Mouse (Mus musculus): ENCODE results near the gene Ccdc57. TPM values are rescaled to one million over a fixed set of nuclear protein-coding genes. Genes with fewer than 3 reads are reported as not detected.
A peak's percentile ranks its signal among the peaks of the same experiment; 100 is the strongest.
"Not testable (repeated sequence)": the region's sequence is repeated elsewhere in the genome, so short reads cannot be mapped to it uniquely, and the experiment has no call there.

Gene Ccdc57
- polyA plus RNA-seq, 1 experiment from 2014 or later = 7.0 TPM

GRCm38 (mm10) chr11:120833555-120834280 lies 99.0 kb downstream of the Ccdc57 start:
- Histone ChIP-seq H3K27ac (replicated peaks; ENCODE audit: low read depth, low read length) (peak overlapping the region; percentile 68), H3K4me3 (replicated peaks; ENCODE audit: low read depth, low read length) (no peak overlapping the region), H3K4me1 (ENCODE audit: control insufficient read depth, insufficient read depth, low read length) (peaks cover 9% of the 10 kb centered on the region), H3K9ac (replicated peaks; ENCODE audit: low read length) (no peak overlapping the region), H3K9me3 (ENCODE audit: control insufficient read depth, low read length) (no peaks in the 10 kb centered on the region), H3K27me3 (ENCODE audit: control insufficient read depth, insufficient read depth, low read length) (no peaks in the 10 kb centered on the region), H3K36me3 (ENCODE audit: control insufficient read depth, insufficient read depth, low read length) (no peaks in the 10 kb centered on the region), H3K4me2 (ENCODE audit: low read length) (no peak overlapping the region)
- WGBS = 21% methylated on average over 8 of the region's 8 CpGs
- ATAC-seq (ENCODE audit: low FRiP score, low TSS enrichment) (peak; percentile 60; the same call in 1 of the 2 replicates), DNase-seq (peak; percentile 65)

DNA sequence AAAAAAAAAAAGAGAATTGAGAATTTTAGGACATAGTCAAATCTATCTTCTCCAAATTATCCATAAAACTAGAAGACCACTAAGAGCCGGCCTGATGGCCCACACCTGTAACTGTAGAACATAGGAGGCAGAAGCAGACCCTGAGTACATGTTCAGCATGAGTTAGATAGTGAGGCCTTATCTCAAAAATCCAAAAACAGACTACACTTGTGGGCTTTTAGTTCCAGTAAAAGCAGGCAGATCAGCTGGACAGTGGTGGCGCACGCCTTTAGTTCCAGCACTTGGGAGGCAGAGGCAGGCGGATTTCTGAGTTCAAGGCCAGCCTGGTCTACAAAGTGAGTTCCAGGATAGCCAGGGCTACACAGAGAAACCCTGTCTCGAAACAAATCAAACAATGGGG lies 99.7 kb downstream of the Ccdc57 start:
- not testable (repeated sequence) for H3K9me3 ChIP-seq (ENCODE audit: control insufficient read depth, low read length); H3K27me3 ChIP-seq (ENCODE audit: control insufficient read depth, insufficient read depth, low read length); H3K36me3 ChIP-seq (ENCODE audit: control insufficient read depth, insufficient read depth, low read length); H3K4me3 ChIP-seq (replicated peaks; ENCODE audit: low read depth, low read length); H3K4me2 ChIP-seq (ENCODE audit: low read length); ATAC-seq (ENCODE audit: low FRiP score, low TSS enrichment); H3K9ac ChIP-seq (replicated peaks; ENCODE audit: low read length); H3K4me1 ChIP-seq (ENCODE audit: control insufficient read depth, insufficient read depth, low read length); DNase-seq
- peak overlapping the region; percentile 68 for H3K27ac ChIP-seq (replicated peaks; ENCODE audit: low read depth, low read length)
- WGBS = 92% methylated on average over 5 of the region's 5 CpGs

- DNase-seq = no peak
- Histone ChIP-seq H3K36me3 (ENCODE audit: control insufficient read depth, insufficient read depth, low read length) (no peaks in the 10 kb centered on the region), H3K27ac (replicated peaks; ENCODE audit: low read depth, low read length) (no peak overlapping the region), H3K9ac (replicated peaks; ENCODE audit: low read length) (no peak overlapping the region), H3K9me3 (ENCODE audit: control insufficient read depth, low read length) (no peaks in the 10 kb centered on the region), H3K27me3 (ENCODE audit: control insufficient read depth, insufficient read depth, low read length) (no peaks in the 10 kb centered on the region), H3K4me2 (ENCODE audit: low read length) (no peak overlapping the region), H3K4me3 (replicated peaks; ENCODE audit: low read depth, low read length) (no peak overlapping the region), H3K4me1 (ENCODE audit: control insufficient read depth, insufficient read depth, low read length) (peaks cover 9% of the 10 kb centered on the region)
- WGBS = 91% methylated on average over 3 of the region's 3 CpGs
- no peak for ATAC-seq (ENCODE audit: low FRiP score, low TSS enrichment)
Measured at GRCm38 (mm10) chr11:120831659-120832440, 100.8 kb downstream of the Ccdc57 start.

- ATAC-seq (ENCODE audit: low FRiP score, low TSS enrichment) = no peak
- Histone ChIP-seq H3K4me2 (ENCODE audit: low read length) (no peak overlapping the region), H3K27me3 (ENCODE audit: control insufficient read depth, insufficient read depth, low read length) (no peaks in the 10 kb centered on the region), H3K4me3 (replicated peaks; ENCODE audit: low read depth, low read length) (no peak overlapping the region), H3K36me3 (ENCODE audit: control insufficient read depth, insufficient read depth, low read length) (no peaks in the 10 kb centered on the region), H3K4me1 (ENCODE audit: control insufficient read depth, insufficient read depth, low read length) (peaks cover 13% of the 10 kb centered on the region), H3K9ac (replicated peaks; ENCODE audit: low read length) (no peak overlapping the region), H3K9me3 (ENCODE audit: control insufficient read depth, low read length) (no peaks in the 10 kb centered on the region), H3K27ac (replicated peaks; ENCODE audit: low read depth, low read length) (no peak overlapping the region)
- WGBS = 86% methylated on average over 12 of the region's 12 CpGs
- no peak for DNase-seq
Measured at GRCm38 (mm10) chr11:120830686-120831085, 102.0 kb downstream of the Ccdc57 start.

DNA sequence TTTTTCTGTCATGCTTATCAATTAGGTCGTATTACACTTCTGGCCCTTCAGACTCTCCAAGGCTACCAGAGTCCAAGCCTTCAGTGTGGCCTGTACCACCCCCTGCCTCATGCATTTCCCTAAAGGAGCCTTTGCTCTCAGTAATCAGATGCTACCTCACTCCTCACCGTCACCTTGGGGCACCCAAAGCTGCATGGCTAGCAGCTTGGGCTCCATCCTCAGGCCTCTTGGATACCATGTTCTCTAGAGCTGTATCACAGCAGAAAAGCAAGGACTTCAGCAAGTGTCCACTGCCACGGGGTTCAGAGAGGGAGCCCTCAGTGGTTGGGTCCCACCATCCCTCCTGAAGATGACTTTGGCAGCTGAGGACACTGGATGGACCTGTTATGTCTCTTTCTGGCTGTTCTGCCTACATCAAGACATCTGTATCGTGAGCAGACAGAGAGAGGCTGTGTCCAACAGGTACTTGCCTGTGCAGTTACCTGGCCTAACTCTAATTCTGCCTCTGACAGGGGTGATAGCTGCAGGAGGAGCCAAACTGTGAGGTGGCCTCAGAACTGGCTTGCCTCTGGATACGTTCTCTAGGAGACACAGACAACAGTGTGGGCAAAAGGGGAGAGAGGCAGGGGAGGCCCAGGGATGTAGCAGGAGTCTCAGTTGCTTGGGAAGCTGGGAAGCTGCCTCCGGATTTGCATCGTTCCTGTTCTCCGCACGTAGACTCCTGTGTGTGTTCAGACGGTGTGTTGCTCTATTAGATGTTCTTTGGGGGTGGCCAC lies 102.7 kb downstream of the Ccdc57 start:
- Histone ChIP-seq H3K27ac (replicated peaks; ENCODE audit: low read depth, low read length) (no peak overlapping the region), H3K27me3 (ENCODE audit: control insufficient read depth, insufficient read depth, low read length) (no peaks in the 10 kb centered on the region), H3K9ac (replicated peaks; ENCODE audit: low read length) (no peak overlapping the region), H3K4me2 (ENCODE audit: low read length) (no peak overlapping the region), H3K9me3 (ENCODE audit: control insufficient read depth, low read length) (no peaks in the 10 kb centered on the region), H3K4me1 (ENCODE audit: control insufficient read depth, insufficient read depth, low read length) (peaks cover 21% of the 10 kb centered on the region), H3K36me3 (ENCODE audit: control insufficient read depth, insufficient read depth, low read length) (no peaks in the 10 kb centered on the region), H3K4me3 (replicated peaks; ENCODE audit: low read depth, low read length) (no peak overlapping the region)
- ATAC-seq (ENCODE audit: low FRiP score, low TSS enrichment) (no peak), DNase-seq (no peak)
- WGBS = 88% methylated on average over 10 of the region's 10 CpGs

DNA sequence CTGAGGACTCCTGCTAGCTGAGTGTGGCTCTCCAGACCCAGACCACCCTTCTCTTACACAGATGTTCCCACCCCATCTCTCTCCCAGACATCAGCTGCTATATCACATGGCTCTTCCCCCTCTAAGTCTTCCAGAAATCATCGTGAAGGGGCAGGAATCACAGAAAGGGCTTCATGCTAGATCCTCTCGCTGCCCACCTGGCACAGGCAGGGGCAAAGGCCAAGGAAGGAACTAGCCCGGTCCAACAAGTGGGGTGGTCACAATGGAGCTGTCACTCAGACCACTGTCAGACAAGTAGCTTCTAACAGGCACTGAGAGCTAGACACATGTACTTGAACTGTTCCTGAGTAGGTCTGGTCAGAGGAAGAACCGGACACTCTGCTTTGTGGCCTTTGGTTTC lies 104.3 kb downstream of the Ccdc57 start:
- Histone ChIP-seq H3K27me3 (ENCODE audit: control insufficient read depth, insufficient read depth, low read length) (no peaks in the 10 kb centered on the region), H3K27ac (replicated peaks; ENCODE audit: low read depth, low read length) (no peak overlapping the region), H3K4me1 (ENCODE audit: control insufficient read depth, insufficient read depth, low read length) (peaks cover 13% of the 10 kb centered on the region), H3K9me3 (ENCODE audit: control insufficient read depth, low read length) (no peaks in the 10 kb centered on the region), H3K36me3 (ENCODE audit: control insufficient read depth, insufficient read depth, low read length) (no peaks in the 10 kb centered on the region), H3K4me3 (replicated peaks; ENCODE audit: low read depth, low read length) (no peak overlapping the region), H3K9ac (replicated peaks; ENCODE audit: low read length) (no peak overlapping the region), H3K4me2 (ENCODE audit: low read length) (no peak overlapping the region)
- ATAC-seq (ENCODE audit: low FRiP score, low TSS enrichment) = no peak
- 70% methylated on average over 4 of the region's 4 CpGs for WGBS
- DNase-seq = no peak

DNA sequence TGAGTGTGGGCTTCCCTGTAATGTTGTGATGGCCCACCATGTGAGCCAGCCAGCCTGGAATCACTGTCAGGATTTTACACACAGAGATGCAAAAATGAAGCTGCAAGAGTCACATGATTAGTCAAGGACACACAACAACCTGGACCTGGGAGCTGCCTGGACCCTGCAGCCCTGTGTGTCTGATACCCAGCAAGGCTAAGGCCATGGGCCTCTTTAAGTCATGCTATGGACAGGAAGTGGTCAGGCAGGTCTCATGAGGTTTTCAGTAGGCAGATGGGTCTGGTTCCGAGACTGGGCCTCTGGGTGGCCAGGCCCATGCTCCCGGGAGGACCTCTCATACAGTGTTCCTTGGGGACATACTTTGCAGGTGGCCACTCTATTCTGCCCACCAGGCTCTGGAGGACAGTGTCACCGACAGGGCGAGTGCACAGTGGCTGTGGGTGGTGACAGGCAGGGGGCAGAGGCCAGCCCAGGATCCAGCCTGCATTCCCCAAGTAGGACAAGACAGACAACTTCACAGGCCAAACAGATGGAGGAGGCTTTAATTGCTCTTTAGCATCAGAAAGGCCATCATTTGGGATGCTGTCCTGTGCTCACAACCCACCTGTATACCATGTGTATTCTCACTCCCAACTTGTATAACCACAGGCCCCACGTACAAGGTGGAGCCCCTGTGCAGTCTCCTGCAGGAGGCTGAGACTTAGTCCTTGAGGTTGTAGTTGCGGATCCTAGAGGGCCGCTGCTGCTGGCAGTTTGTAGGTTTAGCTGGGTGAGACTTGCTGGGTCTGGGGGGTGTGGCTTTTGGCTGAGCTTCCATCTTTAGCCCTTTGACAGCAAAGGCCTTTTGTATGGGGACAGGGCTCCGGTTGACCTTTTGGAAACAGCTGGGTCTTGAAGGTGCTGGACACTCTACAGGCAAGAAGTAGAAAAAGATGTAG lies 106.4 kb downstream of the Ccdc57 start:
- peaks cover 32% of the 10 kb centered on the region for H3K4me1 ChIP-seq (ENCODE audit: control insufficient read depth, insufficient read depth, low read length)
- H3K9ac ChIP-seq (replicated peaks; ENCODE audit: low read length) = peak overlapping the region; percentile 21; the same call in 1 of the 2 replicates
- H3K4me3 ChIP-seq (replicated peaks; ENCODE audit: low read depth, low read length) = no peak overlapping the region
- no peak for ATAC-seq (ENCODE audit: low FRiP score, low TSS enrichment)
- no peaks in the 10 kb centered on the region for H3K9me3 ChIP-seq (ENCODE audit: control insufficient read depth, low read length)
- no peak overlapping the region for H3K4me2 ChIP-seq (ENCODE audit: low read length)
- H3K27ac ChIP-seq (replicated peaks; ENCODE audit: low read depth, low read length) = peak overlapping the region; percentile 100
- H3K36me3 ChIP-seq (ENCODE audit: control insufficient read depth, insufficient read depth, low read length) = peaks cover 8% of the 10 kb centered on the region
- 81% methylated on average over 8 of the region's 8 CpGs for WGBS
- no peaks in the 10 kb centered on the region for H3K27me3 ChIP-seq (ENCODE audit: control insufficient read depth, insufficient read depth, low read length)
- no peak for DNase-seq
